Mouse (Mus musculus) yolk sac, embryonic 10.5 days (tissue): Measurements from ENCODE around the gene Synj1.

ENCODE experiments used
- DNase-seq: peaks from one replicate; pipeline ENCODE4 v3.0.0-alpha.2; 2017; ENCODE audit warnings: low spot score

The Synj1 gene

DNA sequence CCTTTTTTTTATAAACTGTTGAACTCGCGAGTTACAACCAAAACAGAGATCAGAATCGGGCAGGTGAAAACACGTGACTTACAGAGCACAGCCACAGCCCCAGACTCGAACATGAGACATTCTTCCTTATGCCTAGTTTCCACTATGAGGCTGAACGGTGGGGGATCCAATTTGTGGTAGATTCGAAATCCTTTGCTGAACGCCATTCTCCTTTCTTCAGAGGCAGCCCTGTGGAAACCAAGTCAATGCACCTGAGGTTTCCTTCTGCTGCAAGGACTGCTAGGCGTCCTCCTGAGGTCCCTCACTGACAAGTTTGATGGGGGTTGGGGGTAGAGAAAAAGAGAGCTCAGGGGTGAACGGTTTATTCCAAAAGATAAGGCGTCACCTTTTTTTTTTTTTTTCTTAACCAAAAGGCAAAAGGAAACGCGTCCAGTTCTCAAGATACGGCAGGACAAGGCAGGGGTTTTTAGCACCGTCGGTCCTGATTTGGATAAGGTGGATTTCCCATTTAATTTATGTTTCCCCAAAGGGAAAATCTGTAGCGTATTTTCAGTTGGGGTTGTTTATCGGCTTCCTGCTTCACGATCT lies 1.1 kb downstream of the Synj1 start:
- DNase-seq: peak; percentile 36

DNA sequence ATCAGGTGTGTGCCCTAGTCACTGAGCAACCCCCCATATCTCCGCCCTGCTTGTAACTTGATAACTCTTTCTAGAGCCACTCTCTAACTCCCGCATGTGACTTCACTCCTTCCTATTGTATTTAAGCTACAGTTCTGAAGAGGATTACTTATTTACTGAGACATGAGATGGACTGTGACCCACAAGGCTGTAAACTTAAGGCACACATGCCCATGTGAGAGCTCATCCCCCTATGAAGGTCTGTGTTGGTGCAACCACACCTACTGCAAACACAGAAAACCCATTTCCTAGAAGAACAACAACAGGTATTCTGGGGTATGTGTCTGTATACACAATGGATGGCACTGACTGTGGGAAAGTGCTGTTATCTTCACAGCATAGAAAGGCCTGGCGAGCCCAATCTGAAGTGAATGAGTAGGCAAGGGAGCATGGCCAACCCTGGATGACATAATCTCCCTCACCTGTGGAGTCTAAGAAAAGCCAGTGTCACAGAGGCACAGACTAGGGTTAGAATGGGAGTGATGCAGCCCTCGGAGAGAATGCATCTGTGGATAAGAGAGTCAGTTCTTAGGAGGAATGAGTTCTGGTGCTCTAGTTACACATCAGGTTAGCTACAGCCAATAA lies 6.1 kb downstream of the Synj1 start:
- peak; percentile 71 for DNase-seq

GRCm38 (mm10) chr16:91001098-91001497 lies 10.0 kb downstream of the Synj1 start:
- DNase-seq: no peak

GRCm38 (mm10) chr16:90999827-91000226 lies 11.3 kb downstream of the Synj1 start:
- no peak for DNase-seq

DNA sequence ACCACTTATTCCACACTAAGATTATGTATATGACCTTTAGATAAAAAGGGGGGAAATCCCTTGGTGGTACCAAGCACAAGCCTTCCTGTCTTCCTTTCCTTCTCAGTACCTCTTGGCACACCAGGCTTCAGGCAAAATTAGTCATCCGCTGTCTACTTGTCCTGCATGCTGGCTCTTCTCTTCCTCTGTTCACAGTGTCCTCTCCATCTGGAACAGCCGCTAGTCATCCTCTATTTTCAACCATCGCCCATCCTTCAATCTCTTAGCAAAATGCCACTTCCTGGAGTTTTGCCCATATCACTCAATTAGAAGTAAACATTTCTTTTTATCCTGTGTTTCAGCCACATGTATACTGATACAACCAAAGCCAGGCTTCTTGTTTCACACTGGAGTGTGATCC lies 13.3 kb downstream of the Synj1 start:
- DNase-seq: no peak

GRCm38 (mm10) chr16:90996327-90997243 lies 14.5 kb downstream of the Synj1 start:
- peak; percentile 73 for DNase-seq

GRCm38 (mm10) chr16:90995498-90995897 lies 15.6 kb downstream of the Synj1 start:
- DNase-seq: no peak

GRCm38 (mm10) chr16:90995023-90995422 lies 16.1 kb downstream of the Synj1 start:
- DNase-seq: peak; percentile 55

GRCm38 (mm10) chr16:90989162-90989561 lies 21.9 kb downstream of the Synj1 start:
- DNase-seq: no peak

DNA sequence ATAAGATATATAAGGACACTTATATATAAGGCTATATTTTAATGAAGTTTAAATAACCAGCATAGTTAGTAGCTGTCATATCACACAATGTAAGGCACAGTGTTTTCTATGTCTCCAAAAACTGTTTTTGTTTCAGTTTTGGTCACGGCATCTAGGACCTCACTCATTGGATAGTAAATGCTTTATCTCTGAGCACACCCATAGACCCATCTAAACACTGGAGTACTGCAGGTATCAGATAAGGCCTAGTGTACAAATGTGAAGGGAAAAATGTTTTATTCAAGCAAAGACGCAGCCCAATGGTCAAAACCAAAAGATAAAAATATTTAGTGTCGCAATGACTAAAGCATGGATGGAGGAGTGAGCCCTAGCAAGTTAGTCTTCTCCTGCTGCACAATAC lies 22.4 kb downstream of the Synj1 start:
- no peak for DNase-seq

DNA sequence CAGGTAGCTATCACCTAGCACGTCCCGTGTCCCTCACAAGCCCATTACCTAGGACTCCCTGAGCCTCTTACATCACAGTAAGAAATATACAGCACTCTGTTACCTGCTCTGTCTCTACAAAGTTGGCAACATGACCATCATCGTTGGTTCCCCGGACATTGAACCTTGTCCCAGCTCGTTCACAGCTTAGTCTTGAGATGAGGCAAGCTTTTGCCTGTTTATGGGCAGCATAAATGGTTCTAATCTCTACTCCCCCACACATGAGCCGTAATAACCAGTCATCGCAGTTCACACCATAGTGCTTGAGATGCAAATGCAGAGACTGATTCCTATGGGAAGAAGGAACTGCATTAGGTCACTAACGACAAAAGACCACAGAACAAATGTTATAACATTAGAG lies 23.1 kb downstream of the Synj1 start:
- DNase-seq: no peak

DNA sequence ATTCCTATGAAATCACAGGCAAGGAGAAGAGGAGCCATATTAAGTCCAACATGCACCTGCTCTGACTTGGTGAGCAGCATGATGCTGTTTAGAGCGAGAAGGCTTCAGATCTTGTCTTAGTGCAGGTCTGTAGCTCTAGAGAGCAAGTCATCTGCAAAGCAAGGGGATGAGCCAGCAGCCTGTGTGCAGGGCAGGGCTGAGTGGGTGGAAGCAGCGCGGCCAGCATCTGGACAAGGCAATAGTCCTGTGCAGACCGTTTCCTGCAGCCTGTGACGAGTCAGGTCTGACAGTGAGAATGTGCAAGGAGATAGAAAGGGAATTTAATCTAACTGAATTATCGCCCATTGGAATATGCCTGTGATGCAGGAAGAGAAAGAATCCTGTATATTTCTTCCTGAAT lies 40.1 kb downstream of the Synj1 start:
- DNase-seq: no peak

- no peak for DNase-seq
Measured at GRCm38 (mm10) chr16:90966241-90966640, 44.9 kb downstream of the Synj1 start.

DNA sequence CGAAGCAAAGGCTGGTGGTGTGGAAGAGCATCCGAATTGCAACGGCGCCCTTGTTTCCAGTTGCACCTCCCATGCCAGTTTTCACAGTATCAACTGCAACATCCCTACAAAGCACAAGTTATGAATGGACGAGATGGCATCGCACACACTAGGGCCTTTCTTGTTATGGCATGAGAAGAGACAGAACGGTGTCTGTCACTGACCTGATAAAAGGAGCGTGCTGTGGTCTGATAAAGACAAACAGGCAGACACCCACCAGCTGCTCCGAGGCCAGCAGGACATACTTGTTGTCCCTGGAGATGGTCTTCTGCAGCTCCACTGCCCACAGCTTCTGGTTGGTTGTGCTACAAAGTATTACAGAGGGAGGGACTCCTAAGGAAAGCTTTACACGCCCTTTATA lies 46.8 kb downstream of the Synj1 start:
- DNase-seq: peak; percentile 23

GRCm38 (mm10) chr16:90963866-90964265 lies 47.2 kb downstream of the Synj1 start:
- no peak for DNase-seq

GRCm38 (mm10) chr16:90963231-90963630 lies 47.9 kb downstream of the Synj1 start:
- no peak for DNase-seq

DNA sequence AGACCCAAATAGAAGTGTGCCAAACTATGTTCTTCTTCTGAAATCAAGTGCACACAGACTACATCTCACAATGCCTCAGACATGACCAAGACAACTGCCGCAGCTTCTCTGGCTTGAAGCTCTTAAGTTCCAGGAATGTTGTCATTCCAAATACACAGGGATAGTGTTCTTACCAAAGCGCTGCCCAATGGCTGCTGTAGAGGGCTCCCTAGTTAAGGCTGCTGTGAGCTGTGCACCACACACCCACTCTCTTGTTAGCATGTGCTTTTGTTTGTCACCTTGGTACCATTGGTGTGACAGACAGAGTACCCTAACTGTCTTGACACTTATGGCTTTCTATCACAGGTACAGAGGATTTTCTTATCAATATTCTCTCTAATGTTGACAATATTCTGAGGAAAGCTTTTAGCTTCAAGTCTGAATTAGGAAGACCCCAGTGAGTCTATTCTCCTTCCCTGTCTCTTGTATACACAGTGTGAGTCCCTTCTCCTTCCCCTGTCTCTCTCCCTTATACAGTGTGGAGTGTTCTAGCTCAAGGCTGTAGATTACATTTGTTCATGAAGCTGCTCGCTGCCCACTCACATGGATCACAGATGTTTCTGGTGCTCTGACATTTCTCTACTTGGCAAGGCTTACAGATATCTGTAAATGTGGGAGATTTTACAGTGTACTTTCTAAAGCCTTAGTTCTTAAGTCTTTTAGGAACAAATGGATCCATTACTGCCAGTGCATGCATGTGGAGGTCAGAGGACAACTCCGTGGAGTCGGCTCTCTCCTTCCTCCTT lies 52.6 kb downstream of the Synj1 start:
- no peak for DNase-seq

DNA sequence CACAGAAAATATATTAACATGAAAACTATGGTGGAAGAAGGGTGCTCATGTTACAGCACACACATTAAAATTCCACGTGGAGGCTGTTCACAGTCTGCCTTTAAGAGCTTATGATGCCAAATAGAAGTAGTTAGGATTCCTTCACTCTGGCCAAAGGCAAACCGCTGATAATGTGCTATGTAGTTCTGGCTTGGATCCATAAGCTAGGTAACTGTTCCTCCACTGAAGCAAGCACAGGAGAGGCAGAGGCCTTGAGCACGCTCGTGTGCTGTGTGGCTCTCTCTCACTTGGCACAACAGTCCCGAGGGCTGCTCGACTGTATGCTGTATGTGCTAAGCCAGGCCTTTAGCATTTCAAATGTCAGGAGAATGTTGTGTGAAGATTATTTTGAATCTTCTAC lies 55.6 kb downstream of the Synj1 start:
- DNase-seq: no peak

DNA sequence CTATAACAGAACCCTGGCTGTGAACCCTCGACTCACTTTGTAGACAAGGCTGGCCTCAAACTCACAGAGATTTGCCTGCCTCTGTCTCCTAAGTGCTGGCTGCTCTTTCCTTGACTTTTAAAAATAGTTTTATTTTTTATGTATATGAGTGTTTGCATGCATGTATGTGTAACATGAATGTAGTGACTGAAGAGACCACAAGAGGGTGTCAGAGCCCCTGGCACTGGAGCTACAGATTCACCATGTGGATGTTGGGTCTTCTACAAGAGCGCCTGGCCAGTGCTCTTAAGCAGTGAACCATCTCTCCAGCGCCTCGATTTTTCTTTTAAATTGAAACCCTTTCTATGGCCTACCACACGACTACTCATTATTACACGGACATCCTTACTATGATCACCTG lies 57.3 kb downstream of the Synj1 start:
- DNase-seq: no peak

- DNase-seq: no peak
Measured at GRCm38 (mm10) chr16:90953147-90953546, 58.0 kb downstream of the Synj1 start.

- no peak for DNase-seq
Measured at GRCm38 (mm10) chr16:90950354-90950963, 60.6 kb downstream of the Synj1 start.

- no peak for DNase-seq
Measured at GRCm38 (mm10) chr16:90946977-90947376, 64.1 kb downstream of the Synj1 start.
